Mouse (Mus musculus) urinary bladder, postnatal 14 days (tissue): ENCODE results near the gene Nif3l1.
A peak's percentile ranks its signal among the peaks of the same experiment; 100 is the strongest.

ENCODE experiments used
- DNase-seq: peaks from one replicate; pipeline ENCODE4 v3.0.0; 2021; ENCODE audit warnings: low spot score

Gene Nif3l1

DNA sequence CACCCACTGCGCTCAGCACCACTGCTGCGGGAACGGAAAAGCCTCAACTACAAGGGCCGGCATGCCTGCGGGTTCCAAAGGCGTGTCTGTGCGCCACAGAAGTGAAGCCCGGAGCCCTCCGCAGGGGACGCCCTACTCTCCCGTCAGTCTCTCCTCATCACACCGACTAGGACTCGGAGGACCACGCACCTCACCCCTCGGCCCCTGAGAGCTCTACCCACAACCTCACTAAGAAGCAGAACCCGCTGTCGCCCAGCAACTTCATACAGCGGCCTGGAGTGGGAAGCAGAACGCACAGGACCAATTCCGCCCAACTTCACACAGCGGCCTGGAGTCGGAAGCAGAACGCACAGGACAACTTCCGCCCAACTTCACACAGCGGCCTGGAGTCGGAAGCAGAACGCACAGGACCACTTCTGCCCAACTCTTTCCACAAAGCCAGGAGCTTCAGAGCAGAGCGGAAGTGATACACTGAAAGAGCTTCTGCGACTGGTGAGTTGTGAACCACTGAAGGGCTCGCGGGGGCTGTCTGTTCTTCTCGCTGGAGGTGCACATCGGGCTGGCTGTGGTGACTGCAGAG is at the start of gene Nif3l1, which contains the start of gene Ppil3:
Gene Nif3l1 (plus strand): TSS at position 9 of the 580 bp plus-strand sequence.
Gene Ppil3 (minus strand): TSS at position 344 of the 580 bp plus-strand sequence.
- DNase-seq = peak; percentile 84

DNA sequence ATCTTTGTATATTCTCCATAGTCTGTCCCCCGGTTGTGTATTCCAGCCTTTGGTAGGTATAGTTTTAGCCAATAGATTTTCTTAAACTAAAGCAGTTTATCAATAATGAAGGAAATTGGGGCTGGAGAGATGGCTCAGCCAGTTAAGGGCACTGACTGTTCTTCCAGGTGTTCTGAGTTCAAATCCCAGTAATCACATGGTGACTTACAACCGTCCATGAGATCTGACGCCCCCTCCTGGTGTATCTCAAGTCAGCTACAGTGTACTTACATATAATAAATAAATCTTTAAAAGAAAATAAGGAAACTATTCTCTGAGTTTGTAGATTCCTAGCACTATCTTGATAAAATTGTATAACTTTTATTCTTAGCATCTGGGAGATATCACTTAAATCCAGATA is 49.6 kb upstream of the Nif3l1 start:
- DNase-seq = no peak

DNA sequence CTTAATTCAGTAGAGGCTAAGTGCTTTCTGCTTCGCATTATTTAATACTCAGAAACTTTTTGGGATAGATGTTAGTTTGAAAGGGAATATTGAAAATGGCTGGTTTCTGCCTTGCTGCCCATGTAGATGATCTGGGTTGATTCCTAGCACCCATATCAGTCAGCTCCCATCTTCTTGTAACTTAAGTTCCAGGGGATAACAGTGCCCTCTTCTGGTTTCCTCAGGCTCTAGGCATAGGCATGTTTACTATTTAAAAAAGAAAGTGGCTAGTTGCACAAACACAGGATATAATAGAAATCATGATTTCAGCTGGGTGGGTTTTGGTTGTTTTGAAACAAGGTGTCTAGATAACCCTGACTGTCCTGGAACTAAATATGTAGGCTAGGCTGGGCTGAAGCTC is 48.8 kb upstream of the Nif3l1 start:
- no peak for DNase-seq

DNA sequence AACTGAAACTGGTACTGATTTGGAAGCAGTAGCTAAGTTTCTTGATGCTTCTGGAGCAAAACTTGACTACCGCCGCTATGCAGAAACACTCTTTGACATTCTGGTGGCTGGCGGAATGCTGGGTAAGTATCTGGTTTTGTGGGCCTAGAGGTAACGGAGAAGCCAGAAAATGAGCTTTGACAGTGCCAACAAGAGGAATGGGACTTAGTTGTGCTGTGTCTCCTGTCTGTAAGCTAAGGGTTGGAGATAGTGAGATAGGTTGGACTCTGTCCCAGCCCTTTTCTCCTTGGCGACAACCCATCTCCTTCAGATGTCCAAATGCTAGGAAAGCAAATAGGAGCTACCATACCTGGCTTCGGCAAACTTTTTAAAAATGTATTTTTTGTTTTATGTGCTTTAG is 47.2 kb upstream of the Nif3l1 start:
- DNase-seq = no peak

DNA sequence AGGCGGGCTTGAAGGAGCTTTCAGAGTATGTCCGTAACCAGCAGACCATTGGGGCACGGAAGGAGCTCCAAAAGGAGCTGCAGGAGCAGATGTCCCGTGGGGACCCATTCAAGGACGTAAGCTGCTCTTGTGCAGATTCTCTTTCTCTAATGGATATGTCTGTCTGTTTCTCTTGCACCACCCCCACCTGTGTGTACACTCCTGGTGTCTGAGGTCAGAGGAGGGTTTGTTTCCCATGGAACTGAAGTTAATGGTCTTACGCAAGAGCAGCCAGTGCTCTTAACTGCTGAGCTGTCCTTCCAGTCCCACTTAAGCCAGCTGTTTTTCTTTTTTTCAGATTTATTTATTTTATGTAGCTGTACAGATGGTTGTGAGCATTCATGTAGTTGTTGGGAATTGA is 43.6 kb upstream of the Nif3l1 start:
- DNase-seq = no peak

DNA sequence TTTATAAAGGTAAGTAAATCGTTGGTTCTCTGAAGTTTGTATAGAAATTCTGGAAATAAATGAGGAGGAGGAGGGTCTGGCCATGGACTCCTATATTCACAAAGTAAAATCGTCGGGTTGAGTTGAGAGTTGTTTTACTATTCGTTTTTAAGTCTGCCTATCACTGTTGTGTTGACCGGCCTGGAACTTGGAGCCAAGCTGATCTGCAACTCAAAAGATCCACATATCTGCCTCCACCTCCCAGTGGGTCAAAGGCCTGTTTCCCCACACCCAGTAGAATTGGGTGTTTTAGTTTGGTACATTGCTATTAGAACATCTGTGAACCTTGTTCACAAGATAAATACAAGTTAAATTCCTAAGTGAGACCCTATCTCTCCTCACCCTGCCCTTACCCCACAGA is 41.2 kb upstream of the Nif3l1 start:
- no peak for DNase-seq

DNA sequence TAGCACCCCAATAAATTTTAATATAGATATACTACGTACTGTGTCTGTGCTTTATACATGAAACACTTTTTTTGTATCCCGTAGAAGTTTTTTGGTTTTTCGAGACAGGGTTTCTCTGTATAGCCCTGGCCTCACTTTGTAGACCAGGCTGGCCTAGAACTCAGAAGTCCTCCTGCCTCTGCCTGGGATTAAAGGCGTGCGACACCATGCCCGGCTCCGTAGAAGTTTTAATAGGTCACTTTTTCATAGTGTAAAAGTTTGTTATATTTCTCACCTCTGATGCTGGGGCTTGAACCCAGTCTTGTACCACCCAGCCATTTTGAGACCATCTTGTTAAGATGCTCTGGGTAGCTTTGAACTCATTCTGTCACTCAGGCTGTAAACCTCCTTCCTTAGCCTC is 37.6 kb upstream of the Nif3l1 start:
- DNase-seq = no peak

DNA sequence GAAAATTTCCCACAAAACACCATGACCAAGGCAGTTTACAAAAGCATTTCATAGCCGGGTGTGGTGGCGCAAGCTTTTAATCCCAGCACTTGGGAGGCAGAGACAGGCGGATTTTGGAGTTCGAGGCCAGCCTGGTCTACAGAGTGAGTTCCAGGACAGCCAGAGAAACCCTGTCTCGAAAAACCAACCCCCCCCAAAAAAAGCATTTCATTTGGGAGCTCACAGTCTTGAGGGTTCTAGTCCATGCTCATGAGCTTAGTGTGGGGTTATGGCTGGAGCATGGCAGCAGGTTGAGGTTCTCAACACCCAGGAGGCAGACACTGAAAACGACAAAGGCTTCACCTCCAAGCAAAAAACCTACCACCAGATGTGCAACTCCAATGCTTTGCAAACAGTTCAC is 36.8 kb upstream of the Nif3l1 start:
- no peak for DNase-seq

DNA sequence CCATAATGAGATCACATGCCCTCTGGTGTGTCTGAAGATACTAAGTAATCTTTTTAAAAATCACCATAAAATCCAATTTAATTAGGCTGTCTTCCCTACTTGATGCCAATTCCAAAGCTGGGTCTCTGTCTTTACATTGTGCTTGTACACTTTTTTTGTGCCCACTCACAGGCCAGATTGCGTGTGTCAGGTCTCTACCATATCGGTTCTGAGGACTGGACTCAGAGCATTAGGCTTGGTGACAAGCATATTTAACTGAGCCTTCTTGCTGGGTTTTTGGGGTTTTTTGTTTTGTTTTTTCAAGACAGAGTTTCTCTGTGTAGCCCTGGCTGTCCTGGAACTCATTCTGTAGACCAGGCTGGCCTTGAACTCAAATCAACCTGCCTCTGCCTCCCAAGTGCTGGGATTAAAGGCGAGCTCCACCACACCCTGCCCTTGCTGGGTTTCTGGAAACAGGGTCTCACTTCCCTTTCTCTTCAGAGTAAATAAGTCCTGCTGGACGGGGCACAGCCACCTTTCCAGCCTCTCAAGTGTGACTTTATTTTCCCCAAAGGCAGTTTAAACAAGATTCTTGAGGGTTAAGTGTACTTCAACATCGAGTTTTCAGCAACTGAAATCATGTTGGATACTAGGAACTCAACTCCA is 35.3 kb upstream of the Nif3l1 start:
- no peak for DNase-seq

DNA sequence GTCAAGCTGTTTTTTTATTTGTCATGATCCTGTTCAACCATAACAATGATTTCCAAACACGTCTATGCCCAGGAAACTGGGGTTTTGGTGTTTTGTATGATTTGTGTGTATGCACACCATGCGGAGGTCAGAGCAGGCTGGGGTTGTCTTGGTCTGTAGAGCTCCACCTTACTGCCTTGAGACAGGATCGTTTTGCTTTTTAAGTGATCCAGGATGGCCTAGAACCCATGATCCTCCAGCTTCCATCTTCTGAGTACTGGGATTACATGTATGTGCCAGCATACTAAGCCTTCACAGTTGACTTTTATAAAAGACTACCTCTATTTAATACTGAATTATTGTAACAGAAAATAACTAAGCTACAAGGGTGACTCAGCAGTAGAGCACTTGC is 34.8 kb upstream of the Nif3l1 start:
- DNase-seq = no peak

DNA sequence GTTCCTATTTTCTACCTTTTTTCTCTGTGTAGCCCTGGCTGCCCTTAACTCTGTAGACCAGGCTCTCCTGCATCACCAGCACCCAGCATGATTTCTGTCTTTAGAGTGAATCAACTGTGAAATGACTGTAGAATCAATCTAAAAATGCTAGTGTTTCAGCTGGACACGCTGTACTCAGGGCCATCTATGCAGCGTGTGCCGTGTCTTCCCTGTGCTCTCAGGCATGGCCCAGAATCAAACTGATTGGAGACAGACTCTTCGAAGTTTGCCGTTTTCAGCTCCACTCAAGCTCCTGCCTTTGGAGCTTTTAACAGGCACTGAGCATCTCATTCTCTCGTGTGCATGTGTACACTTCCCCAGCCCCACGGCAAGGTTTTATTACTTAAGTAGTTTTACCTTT is 34.2 kb upstream of the Nif3l1 start:
- no peak for DNase-seq

DNA sequence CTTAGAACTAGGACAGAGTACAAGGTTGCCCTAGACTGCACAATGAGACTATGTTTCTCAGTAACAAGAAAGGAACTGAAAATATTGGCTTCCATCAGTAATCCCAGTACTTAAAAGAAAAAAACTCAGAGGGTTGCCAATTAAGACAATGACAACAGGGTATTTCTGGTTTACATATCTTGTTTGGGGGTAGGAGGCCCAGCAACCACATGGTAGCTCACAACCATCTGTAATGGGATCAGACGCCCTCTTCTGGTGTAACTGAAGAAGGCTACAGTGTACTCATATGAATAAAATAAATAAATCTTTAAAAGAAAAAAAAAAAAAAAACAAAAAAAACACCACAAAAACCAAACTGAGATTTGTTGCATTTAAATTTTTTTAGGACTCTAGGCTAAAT is 29.5 kb upstream of the Nif3l1 start:
- DNase-seq = no peak

DNA sequence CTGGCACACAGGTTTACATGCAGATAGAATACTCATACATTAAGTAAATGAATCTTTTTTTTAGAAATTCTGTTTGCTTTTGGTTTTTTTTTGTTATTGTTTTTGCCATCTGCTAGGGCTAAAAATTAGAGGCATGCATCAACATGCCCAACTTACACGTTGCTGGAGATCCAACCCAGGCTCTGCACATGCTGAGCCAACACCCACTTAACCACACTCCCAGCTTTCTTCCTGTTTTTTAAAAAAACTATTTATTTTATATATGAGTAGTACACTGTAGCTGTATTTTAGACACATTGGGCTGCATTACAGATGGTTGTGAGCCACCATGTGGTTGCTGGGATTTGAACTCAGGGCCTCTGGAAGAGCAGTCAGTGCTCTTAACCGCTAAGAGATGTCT is 28.9 kb upstream of the Nif3l1 start:
- DNase-seq = no peak

DNA sequence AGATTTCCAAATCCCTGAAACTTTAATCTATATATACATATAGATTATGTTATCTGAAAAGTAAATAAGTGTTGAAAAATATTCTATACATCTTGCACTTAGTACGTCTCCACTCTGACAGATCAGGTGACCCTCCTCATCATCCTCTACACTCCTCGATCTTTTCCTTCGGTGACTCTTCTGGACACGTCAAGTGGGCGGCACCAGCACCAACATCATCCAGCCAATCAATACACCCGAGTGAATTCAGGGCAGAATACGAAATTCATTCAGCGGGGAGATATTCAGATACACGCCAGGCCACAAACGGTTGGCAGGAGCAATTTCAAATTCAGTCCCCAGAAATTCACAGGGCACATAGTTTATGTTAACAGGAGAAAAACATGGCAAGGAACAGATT is 24.9 kb upstream of the Nif3l1 start:
- DNase-seq = no peak

DNA sequence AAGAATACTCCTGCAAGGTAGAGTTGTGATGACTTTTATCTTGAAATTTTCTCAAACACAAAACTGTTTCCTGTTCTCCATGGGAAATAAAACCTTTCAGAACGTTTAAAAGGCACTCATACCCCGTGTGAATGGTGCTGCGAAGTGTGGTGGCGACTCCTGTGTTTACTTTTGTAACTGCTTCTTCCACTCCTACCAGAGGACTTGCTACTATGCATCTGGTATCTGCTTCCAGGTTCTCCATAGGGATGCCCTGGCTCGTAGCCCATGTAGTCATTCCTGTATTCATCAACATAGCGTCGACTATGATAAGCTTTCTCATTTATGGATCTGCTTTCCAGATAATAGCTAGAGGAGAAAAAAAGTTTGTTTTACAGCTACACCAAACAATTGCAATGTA is 24.0 kb upstream of the Nif3l1 start:
- no peak for DNase-seq

DNA sequence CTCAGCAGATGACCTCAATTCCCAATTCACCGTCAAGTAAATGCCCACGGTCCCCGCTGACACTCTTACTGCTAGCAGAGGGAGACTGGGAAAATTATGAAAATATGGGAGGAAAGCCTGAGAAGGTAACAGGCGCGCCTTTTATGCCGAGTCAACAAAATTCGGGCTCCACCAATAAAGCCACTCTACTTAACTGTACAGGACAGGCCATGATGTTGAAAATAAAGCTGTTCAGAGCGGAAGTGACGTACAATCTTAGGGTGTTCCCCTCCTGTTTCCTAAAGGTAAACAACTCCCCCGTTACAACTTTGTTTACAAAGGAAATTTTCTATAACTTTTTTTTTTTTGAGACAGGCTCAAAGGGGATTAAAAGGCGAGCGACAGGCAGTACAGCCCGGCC is 22.1 kb upstream of the Nif3l1 start:
- peak; percentile 38 for DNase-seq

DNA sequence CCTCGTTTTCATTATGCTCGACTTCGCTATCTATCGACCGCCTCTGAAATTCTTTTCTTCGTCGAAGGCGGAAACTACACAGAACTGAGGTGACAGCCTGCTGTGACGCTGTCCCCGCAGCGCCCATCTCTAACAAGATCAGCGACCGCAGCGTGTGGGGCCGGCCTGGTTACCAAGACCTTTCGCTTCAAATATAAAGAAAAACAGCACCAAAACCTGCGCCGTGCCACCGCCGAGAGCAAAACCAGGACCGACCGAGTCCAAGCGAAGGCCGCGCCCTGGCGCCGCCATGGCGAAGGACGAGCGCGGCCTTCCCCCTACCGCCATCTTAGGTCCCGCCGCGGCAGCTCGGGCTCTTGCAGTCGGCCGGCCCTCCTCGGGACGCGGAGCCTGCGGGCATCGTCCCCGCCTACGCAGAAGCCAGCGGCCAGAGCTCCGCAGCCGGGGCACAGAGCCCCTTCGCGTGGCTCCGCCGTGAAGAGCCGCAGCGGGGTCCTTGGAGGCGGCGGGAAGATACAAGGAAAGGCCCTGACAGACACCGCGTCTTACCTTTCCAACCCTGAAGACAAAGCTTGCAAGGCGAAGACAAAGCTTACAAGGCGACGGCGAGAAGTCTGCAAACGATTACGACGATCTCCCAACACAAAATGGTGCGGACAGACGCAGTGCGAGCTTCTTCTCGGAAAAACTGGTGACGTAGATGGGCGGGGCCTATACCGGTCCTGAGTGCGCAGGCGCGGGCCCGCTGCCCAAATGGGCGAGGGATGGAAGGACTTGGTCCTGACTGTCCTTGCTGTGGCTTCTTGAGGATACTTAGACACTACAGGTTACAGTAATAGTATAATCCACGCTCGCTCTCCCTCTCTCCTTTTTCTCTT is 21.3 kb upstream of the Nif3l1 start, which contains the start of gene Clk1:
Gene Clk1 (minus strand): TSS at position 696 of the 878 bp plus-strand sequence.
- DNase-seq = peak; percentile 97

DNA sequence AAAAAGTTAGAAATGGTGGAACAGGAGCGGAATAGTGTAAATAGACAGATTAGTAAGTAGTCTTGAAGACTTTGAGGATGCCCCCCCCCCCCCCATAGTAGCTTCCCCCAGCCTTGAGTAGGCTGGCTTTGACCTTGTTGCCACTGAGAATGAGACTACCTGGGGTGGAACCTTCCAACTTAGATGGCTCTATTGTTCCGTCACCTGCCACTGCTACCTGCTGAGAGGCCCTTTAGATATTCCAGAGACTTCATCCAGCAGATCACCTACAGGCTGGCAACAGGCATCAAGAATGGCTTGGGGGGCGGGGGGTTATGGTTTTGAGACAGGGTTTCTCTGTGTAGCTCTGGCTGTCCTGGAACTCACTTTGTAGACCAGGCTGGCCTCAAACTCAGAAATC is 20.4 kb upstream of the Nif3l1 start:
- DNase-seq = no peak

DNA sequence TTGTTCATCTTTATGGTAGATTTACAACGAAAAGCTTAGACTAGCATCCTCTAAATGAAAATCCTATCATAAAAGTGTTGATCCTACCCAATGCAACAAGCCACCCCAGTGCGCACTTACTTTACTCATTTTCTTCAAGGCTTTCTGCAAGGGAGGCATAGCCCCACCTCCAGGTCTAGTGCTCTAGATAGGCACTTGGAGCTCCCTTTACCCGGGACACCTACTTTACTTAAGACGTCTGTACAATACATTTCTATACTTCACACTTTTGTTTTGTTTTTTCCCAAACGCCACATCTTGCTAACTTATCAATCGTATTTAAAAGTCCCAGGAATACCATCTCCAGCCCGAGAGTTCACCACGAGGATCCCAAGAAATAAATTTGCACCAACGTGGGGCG is 260 bp upstream of the Nif3l1 start:
- DNase-seq = no peak

DNA sequence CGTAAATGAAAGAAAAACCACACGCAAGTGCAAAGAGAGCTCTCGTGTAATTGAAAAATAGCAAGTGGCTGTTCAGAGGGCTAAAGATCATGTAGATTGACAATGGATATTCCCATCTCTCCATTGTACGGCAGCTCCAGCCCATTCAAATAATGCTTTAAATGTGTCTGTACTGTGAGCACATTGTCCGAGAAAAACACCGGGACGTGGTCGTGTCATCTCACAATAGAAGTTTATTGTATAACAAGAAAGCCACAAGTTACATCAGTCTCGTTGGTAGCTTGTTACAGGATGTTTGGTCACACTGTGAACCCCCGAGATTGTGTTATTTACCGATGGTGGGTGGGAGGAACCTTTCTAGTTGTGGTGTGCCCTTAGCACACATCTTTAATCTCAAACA is 910 bp downstream of the Nif3l1 start:
- DNase-seq = no peak

DNA sequence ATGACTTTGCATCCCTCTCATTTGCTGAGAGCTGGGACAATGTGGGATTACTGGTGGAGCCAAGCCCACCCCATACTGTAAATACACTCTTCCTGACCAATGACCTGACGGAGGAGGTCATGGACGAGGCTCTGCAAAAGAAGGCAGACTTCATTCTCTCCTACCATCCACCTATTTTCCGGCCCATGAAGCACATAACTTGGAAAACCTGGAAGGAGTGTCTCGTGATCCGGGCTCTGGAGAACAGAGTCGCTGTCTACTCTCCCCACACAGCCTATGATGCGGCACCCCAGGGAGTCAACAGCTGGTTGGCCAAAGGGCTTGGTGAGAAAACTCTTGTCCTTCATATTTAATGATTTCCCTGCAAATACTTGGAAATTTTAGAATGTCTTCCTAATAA is 2.8 kb downstream of the Nif3l1 start:
- no peak for DNase-seq

DNA sequence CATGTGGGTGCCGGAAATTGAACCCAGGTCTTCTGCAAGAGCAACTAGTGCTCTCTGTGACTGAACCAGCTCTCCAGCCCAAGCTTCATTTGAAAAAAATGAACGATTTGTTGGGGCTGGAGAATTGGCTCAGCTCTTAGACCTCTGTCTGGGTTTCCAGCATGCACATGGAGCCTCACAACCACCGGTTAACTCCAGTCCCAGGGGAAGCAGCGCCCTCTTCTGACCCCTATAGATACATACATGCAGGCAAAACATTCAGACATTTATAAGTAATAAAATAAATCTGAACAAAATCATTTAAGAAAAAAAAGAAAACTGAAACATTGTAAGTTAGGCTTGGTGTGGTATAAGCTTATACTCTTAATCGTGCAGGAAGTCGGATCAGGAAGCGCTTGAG is 3.4 kb downstream of the Nif3l1 start:
- no peak for DNase-seq

DNA sequence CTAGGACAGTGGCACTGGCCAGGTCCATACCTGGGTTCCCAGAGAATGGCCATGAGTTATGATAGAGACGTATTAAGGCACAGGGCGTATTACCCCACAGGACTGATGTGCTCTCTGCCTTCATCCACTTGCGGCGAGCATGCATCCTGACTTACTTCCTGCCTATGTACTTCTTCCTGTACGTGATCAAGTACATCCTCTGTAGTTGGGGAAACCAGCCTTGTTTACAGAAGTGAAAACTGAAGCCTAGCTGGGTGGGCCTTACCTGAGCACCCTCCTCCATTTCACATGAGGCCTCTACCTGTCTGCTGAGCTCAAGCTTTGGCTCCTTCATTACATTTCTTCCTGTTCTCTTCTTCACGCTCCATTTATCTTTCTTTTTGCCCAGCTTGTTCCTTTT is 9.4 kb downstream of the Nif3l1 start:
- DNase-seq = no peak
